Mouse (Mus musculus) lung, adult 2 months (tissue): ENCODE results near the gene Akr1c14. TPM values are rescaled to one million over a fixed set of nuclear protein-coding genes. Genes with fewer than 3 reads are reported as not detected.

Source experiments
- DNase-seq: peaks from one replicate; pipeline ENCODE4 v3.0.0; 2022
- H3K4me1 ChIP-seq: fragments of 200-500 bp; 2 replicates; pipeline ENCODE4 v1.6.1; 2011; ENCODE audit warnings: low read length; ENCODE audit not compliant: control insufficient read depth, insufficient read depth
- H3K4me3 ChIP-seq: fragments of 200-500 bp; replicated peaks from 2 replicates; pipeline ENCODE3; 2011; ENCODE audit warnings: low read depth, mild to moderate bottlenecking, control low read depth, low read length; ENCODE audit errors: extremely low read depth
- CTCF ChIP-seq: fragments of 200-500 bp; IDR thresholded peaks from 2 replicates; pipeline ENCODE4 v1.5.1; 2011; ENCODE audit warnings: mild to moderate bottlenecking, low read length, control low read depth; ENCODE audit not compliant: insufficient read depth
- POLR2A ChIP-seq: fragments of 200-500 bp; IDR thresholded peaks from 2 replicates; pipeline ENCODE4 v1.6.1; 2011; ENCODE audit warnings: low read depth, mild to moderate bottlenecking, control low read depth, low read length, borderline replicate concordance; ENCODE audit errors: extremely low read depth
- whole genome bisulfite sequencing: fragments of 180-500 bp; shearing (Covaris S2); methylation state at CpG from one replicate; pipeline ENCODE4 v1.1.7; 2018; 5-methylcytosine and 5-hydroxymethylcytosine counted together
- polyA plus RNA-seq: library from polyadenylated mRNA; depleted of rRNA; stranded (reverse); fragments of >200 nt; gene quantifications from 2 replicates; pipeline ENCODE4 v1.2.3, GENCODE M21; 2012; rRNA removed

Gene Akr1c14
- polyA plus RNA-seq: 6.8 and 13.4 TPM in 2 replicates

DNA sequence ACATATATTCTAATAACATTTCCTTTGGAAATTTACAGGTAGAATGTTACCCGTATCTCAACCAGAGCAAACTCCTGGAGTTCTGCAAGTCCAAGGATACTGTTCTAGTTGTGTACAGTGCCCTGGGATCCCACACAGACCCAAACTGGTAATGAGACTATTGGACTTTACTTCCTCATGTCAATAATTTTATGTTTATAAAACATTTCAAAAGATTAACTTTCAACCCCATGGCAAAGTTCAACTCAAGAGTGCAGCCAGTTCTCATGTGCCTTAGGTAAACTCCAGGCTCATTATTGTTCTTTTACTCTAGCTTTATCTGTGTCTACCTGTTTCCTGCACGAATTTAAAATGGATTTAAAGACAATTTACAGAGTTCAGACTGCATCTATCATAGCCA, at the start of gene Akr1c14:
TSS of gene Akr1c14 (plus strand) at position 293 of the 400 bp plus-strand sequence.
- no peaks in the 10 kb centered on the region for H3K4me1 ChIP-seq
- no peak within 1 kb of the TSS for H3K4me3 ChIP-seq
- TF ChIP-seq POLR2A: no peak
- TF ChIP-seq CTCF: no peak
- 40% methylated on average over 2 of the region's 2 CpGs for WGBS
- DNase-seq: no peak

- 12% methylated on average over 3 of the region's 3 CpGs for WGBS
- no peak overlapping the region for H3K4me3 ChIP-seq
- TF ChIP-seq POLR2A (no peak), CTCF (peak; percentile 73)
- no peaks in the 10 kb centered on the region for H3K4me1 ChIP-seq
- DNase-seq: peak; percentile 65
Measured at GRCm38 (mm10) chr13:4001687-4002086, 47.1 kb upstream of the Akr1c14 start.

DNA sequence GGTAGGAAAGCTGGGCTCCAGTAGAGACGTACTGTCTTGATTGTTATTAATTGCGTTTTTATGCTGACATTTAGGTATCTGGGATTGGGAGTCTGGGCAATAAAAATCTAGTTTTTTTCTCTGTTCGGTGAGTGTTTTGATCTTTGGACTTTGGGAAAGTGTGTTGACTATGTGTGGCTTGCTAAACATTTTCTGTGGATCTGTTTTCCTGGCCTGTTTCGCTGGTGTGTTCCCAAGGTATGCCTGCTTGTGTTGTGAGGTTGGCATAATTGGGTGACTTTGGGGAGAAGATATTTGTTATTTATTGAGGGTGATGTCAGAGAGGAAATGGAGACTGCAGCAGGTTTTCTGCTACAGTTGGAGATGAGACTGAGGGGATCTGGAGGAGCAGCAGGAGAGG, 38.0 kb upstream of the Akr1c14 start:
- WGBS: 73% methylated on average over 4 of the region's 4 CpGs
- no peaks in the 10 kb centered on the region for H3K4me1 ChIP-seq
- no peak for DNase-seq
- H3K4me3 ChIP-seq: no peak overlapping the region
- TF ChIP-seq CTCF: no peak
- no peak for TF ChIP-seq POLR2A

GRCm38 (mm10) chr13:4013811-4014210, 35.0 kb upstream of the Akr1c14 start:
- Histone ChIP-seq H3K4me3 (no peak overlapping the region), H3K4me1 (no peaks in the 10 kb centered on the region)
- no peak for TF ChIP-seq POLR2A
- no peak for TF ChIP-seq CTCF
- DNase-seq: no peak

GRCm38 (mm10) chr13:4029897-4030296, 18.9 kb upstream of the Akr1c14 start:
- WGBS: 56% methylated on average over 2 of the region's 2 CpGs
- DNase-seq: no peak
- Histone ChIP-seq H3K4me1 (no peaks in the 10 kb centered on the region), H3K4me3 (no peak overlapping the region)
- TF ChIP-seq POLR2A (no peak), CTCF (no peak)

DNA sequence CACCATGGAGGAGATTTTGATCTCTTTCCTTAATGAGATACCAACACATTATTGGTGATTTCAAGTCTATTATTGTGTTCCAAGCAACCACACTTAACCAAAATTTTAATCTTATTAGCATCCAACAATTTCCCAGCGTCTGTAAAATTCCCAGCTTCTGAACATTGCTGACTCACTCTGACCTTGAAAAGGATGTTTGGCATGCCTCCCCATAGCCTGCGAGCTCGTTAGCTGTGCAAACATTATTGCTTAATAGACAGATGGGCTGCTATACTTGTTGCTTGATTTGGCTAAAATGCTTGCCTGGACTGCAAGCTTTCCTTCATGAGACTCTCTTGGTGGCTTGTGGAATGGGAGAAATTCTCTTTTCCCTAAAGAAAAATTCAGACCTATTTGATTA, 16.3 kb upstream of the Akr1c14 start:
- WGBS: 36% methylated on average over 3 of the region's 3 CpGs
- DNase-seq: peak; percentile 28
- TF ChIP-seq CTCF (no peak), POLR2A (no peak)
- Histone ChIP-seq H3K4me1 (no peaks in the 10 kb centered on the region), H3K4me3 (no peak overlapping the region)

GRCm38 (mm10) chr13:4035052-4035451, 13.8 kb upstream of the Akr1c14 start:
- WGBS: 76% methylated on average over 3 of the region's 3 CpGs
- Histone ChIP-seq H3K4me3 (no peak overlapping the region), H3K4me1 (no peaks in the 10 kb centered on the region)
- TF ChIP-seq POLR2A (no peak), CTCF (no peak)
- DNase-seq: no peak

- DNase-seq: no peak
- WGBS: 62% methylated on average over 3 of the region's 3 CpGs
- no peaks in the 10 kb centered on the region for H3K4me1 ChIP-seq
- H3K4me3 ChIP-seq: no peak overlapping the region
- no peak for TF ChIP-seq POLR2A
- TF ChIP-seq CTCF: no peak
Measured at GRCm38 (mm10) chr13:4046113-4046512, 2.7 kb upstream of the Akr1c14 start.

DNA sequence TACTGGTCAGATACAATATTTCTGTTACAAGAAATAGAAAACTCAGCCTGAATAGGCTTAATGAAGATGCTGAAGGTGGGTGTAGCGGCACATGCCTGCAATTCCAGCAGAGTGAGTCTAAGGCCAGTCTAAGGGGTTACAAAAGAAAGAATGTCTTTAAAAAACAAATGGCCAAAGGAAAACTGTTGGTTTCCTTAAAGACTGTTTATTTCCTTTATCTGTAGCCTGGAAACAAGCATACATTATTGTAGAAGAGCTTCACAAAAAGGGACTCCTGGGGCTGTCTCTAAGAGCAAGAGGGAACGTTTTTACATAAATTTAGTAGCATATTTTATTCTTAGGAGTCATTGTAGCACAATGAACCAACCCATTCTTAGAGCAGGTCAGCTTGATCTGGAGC, 2.0 kb upstream of the Akr1c14 start:
- DNase-seq: no peak
- TF ChIP-seq POLR2A (no peak), CTCF (no peak)
- Histone ChIP-seq H3K4me3 (no peak overlapping the region), H3K4me1 (no peaks in the 10 kb centered on the region)
- 51% methylated on average over 2 of the region's 2 CpGs for WGBS

GRCm38 (mm10) chr13:4048226-4048625, 585 bp upstream of the Akr1c14 start:
- WGBS: 97% methylated on average over 1 of the region's 1 CpGs
- Histone ChIP-seq H3K4me1 (no peaks in the 10 kb centered on the region), H3K4me3 (no peak overlapping the region)
- DNase-seq: no peak
- TF ChIP-seq POLR2A (no peak), CTCF (no peak)

DNA sequence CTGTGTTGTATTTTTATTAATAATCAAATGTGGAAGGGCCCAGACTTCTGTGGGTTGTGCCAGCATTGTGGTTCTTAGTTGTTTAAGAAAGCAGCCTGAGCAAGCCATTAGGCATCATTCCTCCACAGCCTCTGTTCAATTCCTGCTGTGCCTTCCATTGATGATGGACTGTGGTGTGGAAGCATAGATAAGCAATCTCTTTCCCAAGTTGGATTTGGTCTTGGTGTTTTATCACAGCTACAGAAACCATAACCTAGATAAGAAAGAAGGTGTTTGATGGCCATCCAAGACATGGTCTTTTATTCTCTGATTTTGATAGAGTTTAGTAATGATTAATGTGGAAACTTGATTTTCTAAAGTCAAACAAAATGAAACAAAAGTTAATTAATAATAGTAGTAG, 844 bp downstream of the Akr1c14 start:
- Histone ChIP-seq H3K4me3 (no peak overlapping the region), H3K4me1 (no peaks in the 10 kb centered on the region)
- no peak for DNase-seq
- TF ChIP-seq POLR2A (no peak), CTCF (no peak)
